Mouse (Mus musculus): ENCODE results near the gene Ccs.

Ccs gene

DNA sequence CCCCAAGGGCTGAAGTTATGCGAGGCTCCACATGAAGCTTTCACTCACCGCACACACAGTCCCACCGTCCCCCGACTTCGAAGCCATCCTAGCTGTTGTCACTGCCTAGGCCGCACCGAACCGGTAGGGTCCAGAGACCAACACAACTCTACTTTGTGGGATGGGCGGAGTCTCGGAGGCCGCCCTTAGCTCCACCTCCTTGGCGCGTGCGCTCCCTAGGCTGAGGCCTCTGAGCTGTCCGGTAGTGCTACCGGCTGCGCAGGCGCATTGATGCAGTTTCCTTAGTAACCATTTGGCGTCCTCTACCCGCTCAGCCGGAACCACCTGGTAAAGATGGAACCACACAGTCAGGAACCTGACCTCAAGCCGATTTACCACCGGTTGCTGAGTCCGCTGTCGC lies at the start of gene Ccs, which contains the start of gene Ccdc87:
TSS of gene Ccs (minus strand) at position 184 of the 400 bp plus-strand sequence.
TSS of gene Ccdc87 (plus strand) at position 218 of the 400 bp plus-strand sequence.
- 2% methylated on average over 25 of the region's 25 CpGs for WGBS

DNA sequence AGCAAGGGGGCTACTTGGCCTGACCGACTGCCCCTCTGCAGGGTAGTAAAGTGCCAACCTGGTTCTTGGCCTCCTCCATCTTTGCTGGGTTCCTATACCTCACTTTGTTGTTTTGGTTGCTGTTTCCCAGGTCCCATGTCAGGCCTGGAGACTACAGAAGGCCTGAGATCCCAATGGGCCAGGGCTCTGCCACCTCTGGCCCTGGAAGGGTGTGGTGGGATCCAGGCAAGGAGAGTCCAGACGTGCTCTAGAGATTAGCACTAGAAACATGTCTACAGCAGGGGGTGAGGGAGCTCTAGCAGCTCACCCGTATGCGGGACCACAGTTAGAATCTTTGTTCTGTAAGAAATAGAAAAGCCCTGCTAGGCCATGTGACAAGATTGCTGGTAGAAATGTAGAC lies 44.8 kb upstream of the Ccs start:
- 84% methylated on average over 4 of the region's 4 CpGs for WGBS

DNA sequence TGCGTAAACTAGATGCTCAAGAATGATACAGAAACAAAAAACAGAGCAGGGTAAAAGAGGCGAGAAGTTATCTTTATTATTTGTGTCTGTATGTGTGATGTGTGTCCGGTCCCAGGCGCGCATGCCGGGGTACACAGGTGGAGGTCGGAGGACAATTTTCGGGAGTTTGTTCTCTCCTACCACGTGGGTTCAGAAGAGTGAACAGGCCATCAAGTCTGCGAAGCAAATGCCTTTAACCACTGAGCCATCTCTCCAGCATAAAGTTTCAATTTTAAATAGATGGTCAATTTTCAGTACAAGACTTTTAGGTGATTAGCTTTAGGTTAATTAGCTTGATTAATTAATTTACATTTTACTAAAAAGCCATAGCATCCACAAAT lies 40.2 kb upstream of the Ccs start:
- 62% methylated on average over 10 of the region's 10 CpGs for WGBS

DNA sequence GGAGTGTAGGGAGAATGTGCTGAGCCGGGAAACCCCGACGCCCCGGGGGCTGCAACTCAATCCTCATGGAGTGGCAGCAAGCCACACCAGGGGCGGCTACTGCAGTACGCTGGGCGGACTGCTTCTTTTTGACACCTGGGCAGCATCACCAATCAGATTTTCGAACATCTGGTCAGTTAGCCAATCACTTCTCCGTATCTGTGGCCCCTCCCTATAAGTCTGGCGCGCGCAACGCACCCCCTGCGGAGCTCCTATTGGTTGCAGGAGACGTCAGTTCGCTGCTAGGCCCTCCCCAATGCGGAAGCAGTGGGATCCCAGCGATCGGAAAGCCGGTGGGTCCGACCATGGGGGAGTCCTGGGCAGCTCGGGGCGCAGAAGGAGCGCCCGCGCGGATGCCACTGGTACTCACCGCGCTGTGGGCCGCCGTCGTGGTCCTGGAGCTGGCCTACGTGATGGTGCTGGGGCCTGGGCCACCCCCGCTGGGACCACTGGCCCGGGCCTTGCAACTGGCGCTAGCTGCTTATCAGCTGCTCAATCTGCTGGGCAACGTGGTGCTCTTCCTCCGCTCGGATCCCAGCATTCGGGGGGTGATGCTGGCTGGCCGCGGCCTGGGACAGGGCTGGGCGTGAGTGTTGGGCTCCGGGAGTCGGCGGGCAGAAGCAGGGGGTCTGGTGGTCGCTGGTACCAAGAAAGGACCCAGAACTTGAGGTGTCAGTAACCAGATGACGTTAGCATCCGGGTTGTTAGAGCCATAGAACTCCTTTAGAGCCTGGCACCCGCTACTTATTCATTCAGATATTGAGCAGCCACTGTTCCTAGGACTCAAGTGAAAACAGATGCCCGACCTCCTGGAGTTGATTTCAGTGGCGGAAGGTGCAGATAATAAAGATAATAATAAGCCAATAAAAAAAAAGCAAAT lies 39.5 kb upstream of the Ccs start, which contains the start of gene Zdhhc24:
TSS of gene Zdhhc24 (plus strand) at position 264 of the 919 bp plus-strand sequence.
- WGBS, result 1% methylated on average over 52 of the region's 52 CpGs

DNA sequence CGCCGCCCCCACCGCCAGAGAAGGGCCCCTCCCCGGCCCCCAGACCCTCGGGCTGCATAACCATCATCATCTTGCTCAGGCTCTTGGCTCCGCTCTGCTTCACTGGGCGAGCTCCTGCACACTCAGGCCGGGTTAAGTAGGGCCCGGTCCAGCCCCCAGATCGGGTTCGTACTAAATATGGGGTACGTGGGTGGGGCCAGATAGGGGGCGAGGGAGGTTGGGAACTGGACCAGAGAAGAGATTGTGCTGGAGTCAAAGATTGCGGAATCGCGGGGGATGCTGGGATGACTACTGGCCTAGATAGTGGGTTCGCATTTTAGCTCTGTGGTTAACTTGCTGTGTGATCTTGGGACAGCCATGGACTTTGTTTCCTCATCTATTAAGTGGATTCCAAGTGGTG lies 38.7 kb upstream of the Ccs start, which contains the start of gene Actn3:
TSS of gene Actn3 (minus strand) at position 125 of the 400 bp plus-strand sequence.
- WGBS, result 9% methylated on average over 17 of the region's 17 CpGs

DNA sequence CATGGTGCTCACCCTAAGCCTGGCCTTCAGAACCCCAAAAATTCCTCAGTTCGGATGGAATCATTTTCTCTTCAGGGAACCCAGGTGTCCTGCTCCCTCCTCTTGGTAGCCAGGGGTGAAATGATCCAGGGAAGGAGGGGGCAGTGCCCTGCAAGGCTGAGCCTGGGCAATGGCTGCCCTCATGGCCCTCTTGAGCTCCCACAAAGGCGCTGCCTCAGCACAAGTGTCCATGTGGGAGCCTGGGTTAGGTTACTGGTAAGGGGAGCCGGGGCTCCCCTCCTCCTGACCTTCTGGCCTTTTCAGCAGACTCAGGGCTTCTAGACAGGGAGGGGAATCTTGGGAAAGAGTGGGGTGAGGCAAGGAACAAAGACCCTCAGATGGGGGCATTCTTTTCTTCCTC lies 37.6 kb upstream of the Ccs start:
- WGBS, result 70% methylated on average over 3 of the region's 3 CpGs

DNA sequence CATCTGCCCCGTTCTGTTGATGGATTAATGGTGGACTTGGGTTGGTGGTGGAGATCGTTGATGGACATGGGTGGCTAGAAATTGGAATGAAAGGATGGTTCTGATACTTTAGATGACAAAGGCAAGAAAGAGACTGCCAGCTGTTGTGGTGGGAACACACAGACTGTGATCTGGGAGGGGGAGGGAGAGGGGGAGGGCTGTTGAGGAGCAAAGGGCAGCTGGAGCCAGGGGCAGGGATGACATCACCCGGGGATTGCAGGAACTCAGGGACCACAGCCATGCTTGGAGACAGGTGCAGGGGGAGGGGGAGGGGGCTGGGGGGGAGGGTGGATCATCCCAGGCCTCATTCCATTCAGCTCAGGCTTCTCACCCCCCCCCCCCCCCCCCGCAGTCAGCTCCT lies 37.1 kb upstream of the Ccs start:
- 71% methylated on average over 4 of the region's 4 CpGs for whole genome bisulfite sequencing

DNA sequence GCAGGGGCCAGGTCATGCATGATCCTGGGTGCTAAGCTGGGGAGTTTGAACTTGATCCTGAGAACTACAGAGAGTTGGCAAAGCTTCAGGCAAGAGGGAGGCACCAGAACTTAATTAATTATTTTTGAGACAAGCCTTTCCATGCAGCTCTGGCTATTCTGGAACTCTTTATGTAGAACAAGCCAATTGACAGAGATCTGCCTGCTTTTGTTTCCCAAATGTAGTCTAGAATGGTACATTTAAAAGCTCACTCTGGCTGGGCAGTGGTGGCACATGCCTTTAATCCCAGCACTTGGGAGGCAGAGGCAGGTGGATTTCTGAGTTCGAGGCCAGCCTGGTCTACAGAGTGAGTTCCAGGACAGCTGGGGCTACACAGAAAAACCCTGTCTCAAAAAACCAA lies 35.5 kb upstream of the Ccs start:
- 74% methylated on average over 1 of the region's 1 CpGs for WGBS

DNA sequence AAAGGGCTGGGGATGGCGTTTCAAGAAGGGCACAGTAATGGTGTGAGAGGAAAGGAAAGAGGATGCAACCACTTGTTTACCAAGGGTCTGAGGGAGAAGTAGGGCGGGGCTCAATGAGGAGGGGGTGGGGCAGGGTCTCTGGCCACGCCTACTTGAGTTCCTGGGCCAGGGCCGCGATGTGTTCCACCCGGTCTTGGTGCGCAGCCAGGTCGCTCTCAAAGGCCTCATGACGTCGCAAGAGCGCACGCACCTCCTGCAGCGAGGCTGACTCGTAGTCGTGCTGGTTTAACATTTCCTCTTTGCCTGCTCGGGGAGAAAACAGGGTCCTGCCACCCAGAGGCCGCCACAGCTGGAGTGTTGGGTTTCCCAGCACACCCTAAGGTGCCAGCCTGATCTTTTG lies 26.0 kb upstream of the Ccs start:
- 21% methylated on average over 17 of the region's 17 CpGs for WGBS

DNA sequence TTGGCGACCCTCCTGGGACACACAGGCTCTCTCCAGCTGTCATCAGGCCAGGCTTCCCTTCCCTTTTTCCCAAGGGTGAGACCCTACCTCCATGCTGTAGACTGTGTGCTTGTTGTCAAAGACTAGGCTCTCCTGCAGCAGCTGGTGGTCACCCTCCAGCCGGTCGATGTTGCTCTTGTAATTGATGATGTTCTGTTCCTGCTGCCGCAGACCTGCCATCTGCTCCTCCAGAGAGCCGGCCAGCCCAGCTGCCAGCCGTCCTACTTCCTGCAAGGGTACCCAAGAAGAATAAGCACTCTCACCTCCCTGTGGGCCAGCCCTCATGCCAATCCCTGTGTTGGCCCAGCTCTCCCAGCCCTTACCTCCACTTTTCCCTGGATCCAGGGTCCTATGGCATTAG lies 23.9 kb upstream of the Ccs start:
- WGBS, result 74% methylated on average over 6 of the region's 6 CpGs

DNA sequence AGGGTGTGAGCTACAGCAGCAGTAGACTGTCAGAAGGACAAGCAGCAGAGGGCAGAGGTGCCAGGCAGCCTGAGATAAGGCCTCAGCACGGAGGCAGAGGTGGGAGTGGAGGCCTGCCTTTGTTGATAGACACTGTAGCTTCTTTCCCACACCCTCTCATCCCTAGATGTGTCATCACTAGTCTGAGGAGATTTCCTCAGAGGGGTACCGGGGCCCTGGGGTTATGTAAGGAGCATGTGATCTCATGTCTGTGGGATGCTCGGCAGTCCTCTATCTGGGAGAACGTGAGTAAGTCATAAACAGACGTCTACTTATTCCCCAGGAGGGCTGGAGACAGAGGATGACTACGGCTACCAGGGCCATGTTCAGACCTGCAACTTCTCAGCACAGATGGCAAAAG lies 19.9 kb upstream of the Ccs start:
- WGBS, result 51% methylated on average over 6 of the region's 6 CpGs

DNA sequence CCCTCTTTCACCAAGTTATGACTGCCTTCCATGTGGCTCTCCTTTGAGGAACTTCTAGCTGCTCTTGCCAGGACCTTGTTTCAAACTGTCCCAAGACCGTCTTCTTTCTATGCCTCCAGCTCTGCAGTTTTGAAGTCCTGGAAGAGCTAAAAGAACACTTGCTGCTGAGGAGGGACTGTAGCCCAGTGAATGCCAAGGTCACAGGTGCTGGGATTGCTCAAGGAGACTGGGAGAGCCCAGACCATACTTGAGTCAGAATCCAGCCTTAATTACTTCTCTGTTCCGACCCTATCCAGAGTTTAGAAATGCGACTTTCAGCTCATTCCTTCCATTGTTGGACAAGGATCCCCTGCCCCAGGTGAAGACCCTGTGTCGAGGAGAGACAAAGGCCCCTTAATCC lies 16.8 kb upstream of the Ccs start:
- WGBS, result 62% methylated on average over 4 of the region's 4 CpGs

DNA sequence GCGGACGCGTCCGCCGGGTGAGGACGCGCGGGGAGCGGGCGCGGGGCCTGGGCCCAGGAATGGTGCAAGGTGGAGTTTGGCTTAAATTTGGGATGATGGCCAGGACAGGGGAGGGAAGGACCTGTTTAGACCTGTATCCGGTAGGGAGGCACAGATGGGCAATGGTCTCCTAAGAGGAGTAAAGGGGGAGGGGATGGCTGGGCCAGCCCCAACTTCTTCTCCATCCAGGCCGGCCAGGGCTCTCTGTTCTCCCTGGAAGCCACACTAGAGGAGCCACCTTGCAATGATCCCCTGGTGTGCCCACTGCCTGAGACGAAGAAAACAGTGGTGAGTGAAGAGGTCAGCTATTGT lies 16.3 kb upstream of the Ccs start:
- WGBS, result 2% methylated on average over 14 of the region's 14 CpGs

DNA sequence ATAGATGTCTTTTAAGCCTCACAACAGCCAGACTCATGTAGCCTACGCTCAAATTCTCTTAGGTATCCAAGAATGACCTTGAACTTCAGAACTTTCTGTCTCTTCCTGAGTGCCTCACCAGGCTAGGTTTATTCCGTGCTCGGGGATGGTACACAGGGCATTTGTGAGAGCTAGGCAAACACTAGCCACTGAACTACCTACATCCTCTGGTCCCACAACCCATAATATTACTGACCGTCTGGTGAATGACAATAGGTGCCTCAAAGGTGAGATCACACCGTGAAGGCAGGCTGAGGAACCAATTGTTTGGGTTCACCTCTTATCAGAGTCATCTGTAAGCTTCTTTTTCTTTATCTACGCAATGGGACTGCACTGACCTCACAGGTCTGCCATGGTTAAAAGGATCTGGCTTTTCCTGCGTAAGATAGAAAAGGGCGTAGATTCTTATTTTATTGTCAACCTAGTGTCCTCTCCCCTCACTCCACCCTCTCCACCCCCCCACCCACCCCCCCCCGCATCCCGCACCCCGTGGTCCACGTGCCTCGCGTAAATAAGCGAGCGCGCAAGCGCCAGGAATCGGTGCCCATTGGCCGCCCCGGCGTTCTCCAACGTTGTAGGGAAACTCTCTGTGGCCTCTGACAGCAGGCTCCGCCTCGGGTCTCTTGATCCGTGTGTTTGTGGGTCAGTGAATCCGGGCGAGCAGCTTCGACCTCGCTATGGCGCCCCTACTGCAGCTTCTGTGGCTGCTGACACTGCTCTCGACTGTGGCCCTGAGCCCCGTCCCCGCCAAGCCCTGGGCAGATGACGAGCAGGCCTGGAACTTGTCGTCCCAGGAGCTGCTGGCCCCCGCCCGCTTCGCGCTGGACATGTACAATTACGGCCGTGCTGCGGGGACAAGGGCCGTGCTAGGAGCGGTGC lies 15.7 kb upstream of the Ccs start, which contains the start of gene Ctsf:
TSS of gene Ctsf (plus strand) at position 579 of the 918 bp plus-strand sequence.
- WGBS, result 3% methylated on average over 45 of the region's 45 CpGs

DNA sequence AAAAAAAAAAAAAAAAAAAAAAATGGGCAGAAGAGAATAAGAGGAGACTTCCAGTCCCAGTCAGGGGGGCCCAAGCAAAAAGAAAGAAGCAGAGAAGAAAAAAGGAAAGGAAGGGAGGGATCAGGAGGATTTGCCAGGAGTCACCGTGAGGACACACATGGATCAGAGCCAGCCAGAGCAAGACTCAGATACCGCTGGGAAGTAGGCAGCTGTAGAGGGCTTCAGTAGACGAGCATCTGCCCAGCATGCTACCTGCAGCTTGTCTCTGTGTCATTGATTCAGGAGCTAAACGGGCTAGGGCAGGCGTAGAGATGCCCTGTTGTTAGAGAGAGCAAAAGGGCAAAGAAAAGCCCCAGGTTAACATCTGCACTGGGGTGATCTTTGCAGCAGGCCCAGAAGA lies 11.1 kb upstream of the Ccs start:
- 50% methylated on average over 5 of the region's 5 CpGs for WGBS

DNA sequence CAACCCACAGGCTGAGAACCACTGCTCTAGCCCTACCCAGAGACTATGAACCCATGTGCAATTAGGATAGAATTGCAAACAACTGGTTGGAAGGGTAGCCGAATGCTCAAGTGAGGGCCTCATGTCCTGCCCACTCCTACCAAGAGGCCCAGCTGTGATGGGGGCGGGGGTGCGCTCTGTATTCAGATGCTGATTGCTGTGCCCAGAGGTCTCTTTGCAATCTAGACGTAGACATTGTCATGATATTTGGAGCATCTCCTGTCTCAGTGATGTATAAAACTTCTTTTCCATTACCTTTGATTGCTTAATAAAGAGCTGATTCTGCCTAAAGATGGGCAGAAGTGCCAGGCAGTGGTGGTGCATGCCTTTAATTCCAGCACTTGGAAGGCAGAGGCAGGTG lies 10.7 kb upstream of the Ccs start:
- 63% methylated on average over 4 of the region's 4 CpGs for WGBS

DNA sequence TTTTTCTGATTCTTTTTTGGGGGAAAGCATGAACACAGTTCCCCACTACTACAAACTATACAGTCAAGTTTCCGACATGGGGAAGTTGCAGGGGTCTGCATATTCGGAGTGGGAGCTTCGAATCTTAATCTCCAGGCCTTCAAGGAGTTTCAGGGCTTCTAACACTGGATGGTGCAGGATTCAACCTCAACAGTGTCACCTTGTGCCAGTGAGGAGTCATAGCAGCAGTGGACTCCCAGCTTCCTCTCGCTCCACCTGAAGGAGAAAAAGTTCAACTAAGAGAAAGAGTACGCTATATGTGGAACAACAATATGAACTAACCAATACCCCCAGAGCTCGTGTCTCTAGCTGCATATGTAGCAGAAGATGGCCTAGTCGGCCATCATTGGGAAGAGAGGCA lies 8.4 kb upstream of the Ccs start:
- WGBS, result 39% methylated on average over 7 of the region's 7 CpGs

DNA sequence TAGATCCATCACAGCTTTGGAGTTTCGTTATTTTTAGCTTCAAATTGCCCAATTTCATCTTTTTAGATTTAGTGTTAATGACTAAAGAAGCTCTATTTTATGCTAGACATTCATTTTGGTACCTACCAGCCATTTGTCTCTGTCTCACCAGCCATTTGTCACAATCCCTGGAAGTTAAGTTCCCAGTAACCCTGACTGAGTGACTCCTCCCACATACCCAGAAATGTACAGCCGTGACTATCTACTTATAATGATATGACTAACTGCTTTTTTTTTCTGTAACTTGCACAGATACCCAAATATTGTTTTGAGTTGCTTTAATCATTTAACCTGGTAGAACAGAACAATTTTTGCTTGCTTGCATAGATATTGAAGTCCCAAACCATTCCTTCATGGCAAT lies 6.7 kb upstream of the Ccs start:
- WGBS, result 74% methylated on average over 2 of the region's 2 CpGs

DNA sequence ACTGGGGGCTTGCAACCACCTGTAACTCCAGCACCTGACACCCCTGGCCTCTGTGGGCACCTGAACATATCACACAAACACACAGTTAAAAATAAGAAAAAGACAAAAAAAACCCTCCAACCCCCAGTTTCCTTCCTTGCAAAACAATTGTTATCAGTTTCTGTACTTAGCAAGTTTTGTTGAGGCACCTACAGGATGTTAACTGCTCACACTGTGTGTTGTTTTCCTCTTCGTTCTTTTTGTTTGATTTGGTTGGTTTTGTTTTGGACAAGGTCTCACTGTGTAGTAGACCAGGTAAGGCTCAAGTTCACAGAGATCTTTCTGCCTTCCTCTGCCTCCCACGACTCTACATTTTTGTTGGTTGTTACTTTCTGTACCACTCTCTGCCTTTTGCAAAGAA lies 3.5 kb upstream of the Ccs start:
- WGBS, result 68% methylated on average over 2 of the region's 2 CpGs

DNA sequence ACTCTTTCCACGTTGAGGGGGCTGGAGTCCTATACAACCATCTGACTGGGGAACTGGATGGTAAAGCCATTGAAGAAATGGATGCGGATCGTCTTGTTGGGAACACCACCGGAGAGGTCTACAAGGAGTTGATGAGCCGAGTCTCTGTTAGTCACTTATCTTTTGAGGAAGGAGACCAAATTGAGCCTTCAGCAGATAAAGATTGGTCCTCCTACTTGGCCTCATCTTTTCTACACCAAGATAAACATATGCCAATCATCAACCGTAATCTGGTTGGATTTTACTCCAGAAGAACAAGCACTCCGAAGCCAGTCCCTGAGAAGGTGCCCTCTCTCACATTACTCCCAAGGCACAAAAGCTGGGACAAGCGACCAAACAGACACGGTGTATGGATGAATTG lies 1.7 kb upstream of the Ccs start:
- 83% methylated on average over 9 of the region's 9 CpGs for WGBS

DNA sequence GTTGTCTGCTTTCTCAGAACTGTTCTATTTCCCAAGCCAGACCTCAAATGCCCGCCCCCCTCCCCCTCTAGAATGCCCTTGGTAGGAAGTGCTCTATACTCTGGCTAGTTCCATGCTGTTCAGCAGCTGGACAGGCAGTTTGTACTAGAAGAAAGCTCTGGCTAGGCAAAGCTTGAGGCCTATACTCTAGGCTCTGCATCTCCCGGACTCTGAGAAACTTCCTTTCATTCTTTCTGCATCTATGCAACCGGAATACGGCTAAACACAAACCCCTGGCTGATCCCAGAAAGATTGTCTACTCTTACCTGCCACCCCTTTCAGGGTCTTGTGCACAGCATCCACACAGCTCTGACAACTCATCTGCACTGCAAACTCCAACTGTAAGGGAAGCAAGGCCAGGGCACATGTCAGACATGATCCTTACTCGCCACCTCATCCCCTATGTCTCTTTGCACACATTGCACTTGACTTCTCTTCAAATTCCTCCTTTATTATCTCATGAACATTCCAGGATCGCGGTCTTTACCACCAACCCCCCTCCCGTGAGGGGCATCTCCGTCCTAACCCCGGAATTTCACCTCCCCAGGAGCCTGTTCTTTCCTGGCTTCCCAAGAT lies 499 bp downstream of the Ccs start:
- WGBS, result 15% methylated on average over 10 of the region's 10 CpGs

DNA sequence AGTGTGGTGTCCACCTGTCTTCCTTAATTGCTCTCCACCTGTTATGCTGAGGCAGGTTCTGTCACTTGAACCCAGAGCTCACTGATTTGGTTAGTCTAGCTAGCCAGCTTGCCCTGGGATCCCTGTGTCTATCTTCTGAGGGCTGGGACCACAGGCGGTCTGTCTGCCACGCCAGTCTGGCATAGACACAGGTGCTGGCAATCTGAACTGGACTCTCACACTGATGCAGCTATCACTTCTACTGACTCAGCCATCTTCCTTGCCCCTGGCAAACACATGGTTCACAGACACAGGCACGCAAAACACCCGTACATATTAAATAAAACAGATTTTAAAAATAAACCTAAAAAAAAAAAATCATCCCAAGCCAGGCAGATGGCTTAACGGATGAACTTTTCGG lies 2.1 kb downstream of the Ccs start:
- WGBS, result 89% methylated on average over 6 of the region's 6 CpGs

All from cerebral cortex, adult 2 months (tissue).